Mouse (Mus musculus): ENCODE measurements around the gene Ssxb9. TPM values are rescaled to one million over a fixed set of nuclear protein-coding genes. Genes with fewer than 3 reads are reported as not detected.
"Not testable (repeated sequence)": the region's sequence is repeated elsewhere in the genome, so short reads cannot be mapped to it uniquely, and the experiment has no call there.

Gene Ssxb9
- not detected for total RNA-seq (2021)
- long read RNA-seq, experiment 1 = 0 reads
- long read RNA-seq, experiment 2 = 0 reads

DNA sequence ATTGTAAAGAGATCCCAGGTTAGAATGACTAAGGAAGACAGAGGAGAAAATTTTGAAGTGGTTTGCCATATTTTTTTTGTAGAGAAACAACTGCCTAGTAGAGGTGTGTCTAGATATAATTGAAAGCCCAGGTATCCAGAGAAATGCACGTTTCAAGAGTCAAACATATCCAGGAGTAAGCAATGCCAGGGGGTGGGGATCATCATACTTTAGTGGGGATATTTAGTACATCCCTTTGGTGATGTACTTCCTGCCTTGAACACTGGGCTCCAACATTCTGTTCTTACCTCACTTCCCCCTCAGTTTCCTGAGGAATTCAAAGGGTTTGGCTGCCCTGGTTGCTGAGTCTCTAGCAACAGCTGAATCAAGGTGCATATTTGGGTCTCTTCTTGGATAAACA, at the start of gene Ssxb9:
Gene Ssxb9, plus strand, starts transcription at position 301 of the 400 bp plus-strand sequence.
- DNase-seq; H3K4me3 ChIP-seq; H3K27ac ChIP-seq; intact Hi-C loops (cut with DNase I): not testable (repeated sequence)

GRCm38 (mm10) chrX:8327124-8327523, 39.7 kb upstream of the Ssxb9 start, which contains the start of gene Ssxb10:
TSS of gene Ssxb10 (plus strand) at chrX:8327424.
- TF ChIP-seq CTCF (IDR thresholded peaks at IDR 0.05) = no peak
- DNase-seq = no peak
- Histone ChIP-seq H3K4me3 (no peak within 1 kb of the TSS), H3K27ac (no peak within 1 kb of the TSS)
- intact Hi-C loops (cut with DNase I) = no loop called here

GRCm38 (mm10) chrX:8413005-8413404, 46.2 kb downstream of the Ssxb9 start, which contains the start of gene Ssxb1:
TSS of gene Ssxb1 (plus strand) at chrX:8413305.
- H3K4me3 ChIP-seq; H3K27ac ChIP-seq; intact Hi-C loops (cut with DNase I); DNase-seq: not testable (repeated sequence)

Other genes with a start within 250 kb of the Ssxb9 start
- 1 to 10 TPM; 9.1 to 9.4 TPM for gene Wdr13, start 234.1 kb upstream of the Ssxb9 start, total RNA-seq (2021)
- 10 to 100 TPM; 33.9 to 82.1 TPM for gene Rbm3, start 221.1 kb upstream of the Ssxb9 start, total RNA-seq (2021)
- 1 to 10 TPM; 3.1 to 3.2 TPM for gene Tbc1d25, start 190.8 kb upstream of the Ssxb9 start, total RNA-seq (2021)
- gene Ebp, start 173.5 kb upstream of the Ssxb9 start, total RNA-seq (2021) = 1 to 10 TPM; 9.2 to 9.3 TPM
- 1 to 10 TPM; 4.2 to 5.4 TPM for gene Porcn, start 160.5 kb upstream of the Ssxb9 start, total RNA-seq (2021)
- gene Ftsj1, start 114.6 kb upstream of the Ssxb9 start, total RNA-seq (2021) = 10 to 100 TPM; 13.9 to 16.0 TPM
- not detected for gene Slc38a5, start 95.8 kb upstream of the Ssxb9 start, total RNA-seq (2021)
- gene Ssxb10, start 39.6 kb upstream of the Ssxb9 start, total RNA-seq (2021) = not detected
- not detected for gene Ssxb1, start 46.3 kb downstream of the Ssxb9 start, total RNA-seq (2021)
- gene Ssxb2, start 94.7 kb downstream of the Ssxb9 start, total RNA-seq (2021) = not detected
- not detected for gene Gm14459, start 158.0 kb downstream of the Ssxb9 start, total RNA-seq (2021)
- not detected for gene Ssxb6, start 181.3 kb downstream of the Ssxb9 start, total RNA-seq (2021)
- gene Ssxb3, start 224.8 kb downstream of the Ssxb9 start, total RNA-seq (2021) = not detected

Data from gastrocnemius, adult 2 months (tissue).